Mouse (Mus musculus) ZHBTc4 (cell line): ENCODE measurements around the gene Slc23a4.
A peak's percentile ranks its signal among the peaks of the same experiment; 100 is the strongest.

Experiments
- DNase-seq: peaks from one replicate; pipeline ENCODE4 v3.0.0-alpha.2; 2011; ENCODE audit warnings: low read depth, low spot score

The Slc23a4 gene

GRCm38 (mm10) chr6:34988081-34988761 is at the start of gene Slc23a4:
Gene Slc23a4 (minus strand): TSS chr6:34988404.
- DNase-seq, result peak; percentile 79

GRCm38 (mm10) chr6:35033341-35033740 is 45.1 kb upstream of the Slc23a4 start:
- no peak for DNase-seq

GRCm38 (mm10) chr6:35032704-35033103 is 44.5 kb upstream of the Slc23a4 start:
- no peak for DNase-seq

- no peak for DNase-seq
These were observed 42.6 kb upstream of the Slc23a4 start for GRCm38 (mm10) chr6:35030811-35031210.

GRCm38 (mm10) chr6:35030226-35030625 is 42.0 kb upstream of the Slc23a4 start:
- DNase-seq, result no peak

GRCm38 (mm10) chr6:35028023-35028422 is 39.8 kb upstream of the Slc23a4 start:
- DNase-seq, result no peak

GRCm38 (mm10) chr6:35027257-35027656 is 39.1 kb upstream of the Slc23a4 start:
- DNase-seq, result peak; percentile 82

GRCm38 (mm10) chr6:35016624-35017023 is 28.4 kb upstream of the Slc23a4 start:
- no peak for DNase-seq

- no peak for DNase-seq
These were observed 23.7 kb upstream of the Slc23a4 start for GRCm38 (mm10) chr6:35011953-35012352.

- DNase-seq, result peak; percentile 68
These were observed 22.5 kb upstream of the Slc23a4 start for GRCm38 (mm10) chr6:35010705-35011104.

- no peak for DNase-seq
These were observed 14.1 kb upstream of the Slc23a4 start for GRCm38 (mm10) chr6:35002261-35002669.

- peak; percentile 52 for DNase-seq
These were observed 10.9 kb upstream of the Slc23a4 start for GRCm38 (mm10) chr6:34999101-34999500.

- DNase-seq, result no peak
These were observed 8.3 kb upstream of the Slc23a4 start for GRCm38 (mm10) chr6:34996496-34996895.

- DNase-seq, result peak; percentile 96
These were observed 7.1 kb upstream of the Slc23a4 start for GRCm38 (mm10) chr6:34995265-34995681.

GRCm38 (mm10) chr6:34994692-34995091 is 6.5 kb upstream of the Slc23a4 start:
- no peak for DNase-seq

- no peak for DNase-seq
These were observed 1.1 kb upstream of the Slc23a4 start for GRCm38 (mm10) chr6:34989263-34989662.

- DNase-seq, result no peak
These were observed 1.0 kb downstream of the Slc23a4 start for GRCm38 (mm10) chr6:34987085-34987645.

- DNase-seq, result peak; percentile 25
These were observed 7.5 kb downstream of the Slc23a4 start for GRCm38 (mm10) chr6:34980661-34981060.

- no peak for DNase-seq
These were observed 8.9 kb downstream of the Slc23a4 start for GRCm38 (mm10) chr6:34979291-34979690.

- DNase-seq, result no peak
These were observed 17.0 kb downstream of the Slc23a4 start for GRCm38 (mm10) chr6:34971181-34971580.

- DNase-seq, result no peak
These were observed 22.2 kb downstream of the Slc23a4 start for GRCm38 (mm10) chr6:34965819-34966539.

- DNase-seq, result no peak
These were observed 23.7 kb downstream of the Slc23a4 start for GRCm38 (mm10) chr6:34964550-34964949.

GRCm38 (mm10) chr6:34959131-34959530 is 29.1 kb downstream of the Slc23a4 start:
- no peak for DNase-seq
